Mouse (Mus musculus) bone marrow, adult 2 months (tissue): ENCODE results near the gene Slc12a5.

Source experiments
- CTCF ChIP-seq: fragments of 200-500 bp; IDR thresholded peaks from 2 replicates; pipeline ENCODE4 v1.5.1; 2011; ENCODE audit warnings: low read length, control low read depth; ENCODE audit not compliant: control insufficient read depth, insufficient read depth
- POLR2A ChIP-seq: fragments of 200-500 bp; IDR thresholded peaks from 2 replicates; pipeline ENCODE4 v1.6.1; 2011; ENCODE audit warnings: low read depth, mild to moderate bottlenecking, control low read depth, low read length, borderline replicate concordance; ENCODE audit not compliant: control insufficient read depth

GRCm38 (mm10) chr2:165035058-165035431 lies 74.4 kb downstream of the Slc12a5 start:
- TF ChIP-seq CTCF (no peak), POLR2A (no peak)
